Mouse (Mus musculus) MEL (cell line): ENCODE measurements around the gene Gpx5. TPM values are rescaled to one million over a fixed set of nuclear protein-coding genes. Genes with fewer than 3 reads are reported as not detected.

ENCODE experiments used
- DNase-seq: peaks from one replicate; pipeline ENCODE4 v3.0.0; 2011; ENCODE audit warnings: low read depth, low spot score
- H3K27ac ChIP-seq: 2 replicates; pipeline ENCODE4 v1.5.1; 2012; ENCODE audit warnings: low read depth, mild to moderate bottlenecking, control low read depth, low read length, moderate library complexity; ENCODE audit not compliant: control insufficient read depth
- H3K27me3 ChIP-seq, 2 experiments: fragments of 150-350 bp in 1 of 2; sonication (generic) in 1 of 2; 2 replicates each; pipeline ENCODE4 v1.6.1; 2012; ENCODE audit warnings: low read length in 2 of 2, mild to moderate bottlenecking in 2 of 2, improper control_type of control experiment in 1 of 2, moderate library complexity in 1 of 2; ENCODE audit not compliant: insufficient read depth in 2 of 2, control insufficient read depth in 1 of 2
- H3K36me3 ChIP-seq, 2 experiments: 2 replicates each; pipeline ENCODE4 v1.6.1; 2012 to 2014; ENCODE audit warnings: low read length in 2 of 2, improper control_type of control experiment in 1 of 2, inconsistent platforms in 1 of 2, mild to moderate bottlenecking in 1 of 2; ENCODE audit not compliant: insufficient read depth in 2 of 2, control insufficient read depth in 1 of 2
- H3K4me1 ChIP-seq, 2 experiments: fragments of 150-350 bp in 1 of 2; sonication (generic) in 1 of 2; 2 replicates each; pipeline ENCODE4 v1.6.1; 2012; ENCODE audit warnings: low read length in 2 of 2, improper control_type of control experiment in 1 of 2, mild to moderate bottlenecking in 1 of 2; ENCODE audit not compliant: insufficient read depth in 2 of 2, control insufficient read depth in 1 of 2
- H3K4me3 ChIP-seq, 2 experiments: fragments of 150-350 bp in 1 of 2; sonication (generic) in 1 of 2; 2 replicates each; pipeline ENCODE4 v1.5.1; 2012; ENCODE audit warnings: low read depth in 2 of 2, low read length in 2 of 2, mild to moderate bottlenecking in 2 of 2, moderate library complexity in 2 of 2, control low read depth in 1 of 2, improper control_type of control experiment in 1 of 2; ENCODE audit not compliant: control insufficient read depth in 1 of 2, insufficient read depth in 1 of 2
- H3K79me2 ChIP-seq: 2 replicates; pipeline ENCODE4 v1.6.1; 2012; ENCODE audit warnings: mild to moderate bottlenecking, low read length, moderate library complexity; ENCODE audit not compliant: control insufficient read depth, poor library complexity, insufficient read depth
- H3K9ac ChIP-seq: 2 replicates; pipeline ENCODE4 v1.6.1; 2012; ENCODE audit warnings: low read depth, mild to moderate bottlenecking, control low read depth, low read length, moderate library complexity; ENCODE audit not compliant: control insufficient read depth, poor library complexity, severe bottlenecking
- H3K9me3 ChIP-seq: fragments of 150-350 bp; sonication (generic); replicated peaks from 2 replicates; pipeline ENCODE4 v1.6.1; 2012; ENCODE audit warnings: mild to moderate bottlenecking, low read length, improper control_type of control experiment, moderate library complexity; ENCODE audit not compliant: insufficient read depth
- BHLHE40 ChIP-seq: IDR thresholded peaks from 2 replicates; pipeline ENCODE4 v1.6.1; 2012; ENCODE audit warnings: low read depth, mild to moderate bottlenecking, inconsistent platforms, low read length, improper control_type of control experiment, borderline replicate concordance
- CHD1 ChIP-seq: IDR thresholded peaks from 2 replicates; pipeline ENCODE4 v1.6.1; 2012; ENCODE audit warnings: low read depth, mild to moderate bottlenecking, inconsistent platforms, low read length, improper control_type of control experiment
- CHD2 ChIP-seq: IDR thresholded peaks from 2 replicates; pipeline ENCODE4 v1.6.1; 2011; ENCODE audit warnings: low read length, improper control_type of control experiment
- CTCF ChIP-seq, 3 experiments: IDR thresholded peaks in 2 of 3; conservative IDR thresholded peaks in 1 of 3; 2 replicates each; pipeline ENCODE4 v1.5.1; 2011 to 2012; ENCODE audit warnings: low read length in 3 of 3, low read depth in 2 of 3, mild to moderate bottlenecking in 2 of 3, improper control_type of control experiment in 1 of 3, inconsistent platforms in 1 of 3, mixed read lengths in 1 of 3, moderate library complexity in 1 of 3; ENCODE audit not compliant: control insufficient read depth in 1 of 3, insufficient read depth in 1 of 3, poor library complexity in 1 of 3, severe bottlenecking in 1 of 3
- E2F4 ChIP-seq: IDR thresholded peaks from 2 replicates; pipeline ENCODE4 v1.6.1; 2011; ENCODE audit warnings: low read depth, low read length, improper control_type of control experiment, borderline replicate concordance
- ELF1 ChIP-seq: IDR thresholded peaks from 2 replicates; pipeline ENCODE4 v1.6.1; 2014; ENCODE audit warnings: low read depth, mild to moderate bottlenecking, inconsistent platforms, low read length, improper control_type of control experiment, moderate library complexity
- EP300 ChIP-seq, 2 experiments: IDR thresholded peaks; 2 replicates each; pipeline ENCODE4 v1.6.1; 2011; ENCODE audit warnings: improper control_type of control experiment in 2 of 2, low read length in 2 of 2, low read depth in 1 of 2, mild to moderate bottlenecking in 1 of 2
- ETS1 ChIP-seq: IDR thresholded peaks from 2 replicates; pipeline ENCODE4 v1.6.1; 2012; ENCODE audit warnings: low read depth, mild to moderate bottlenecking, inconsistent platforms, low read length, improper control_type of control experiment, moderate library complexity
- GABPA ChIP-seq: IDR thresholded peaks from 2 replicates; pipeline ENCODE4 v1.6.1; 2012; ENCODE audit warnings: low read depth, mild to moderate bottlenecking, inconsistent platforms, low read length, improper control_type of control experiment, moderate library complexity
- GATA1 ChIP-seq: IDR thresholded peaks from 2 replicates; pipeline ENCODE4 v1.6.1; 2011; ENCODE audit warnings: low read depth, low read length, improper control_type of control experiment
- HCFC1 ChIP-seq: IDR thresholded peaks from 2 replicates; pipeline ENCODE4 v1.6.1; 2012; ENCODE audit warnings: low read depth, mild to moderate bottlenecking, inconsistent platforms, low read length, improper control_type of control experiment, moderate library complexity
- JUND ChIP-seq: IDR thresholded peaks from 2 replicates; pipeline ENCODE4 v1.6.1; 2011; ENCODE audit warnings: low read depth, mild to moderate bottlenecking, improper control_type of control experiment, low read length
- KAT2A ChIP-seq: conservative IDR thresholded peaks from 2 replicates; pipeline ENCODE4 v1.6.1; 2012; ENCODE audit warnings: low read depth, low read length, improper control_type of control experiment, inconsistent platforms
- MAFK ChIP-seq: IDR thresholded peaks from 2 replicates; pipeline ENCODE4 v1.6.1; 2011; ENCODE audit warnings: low read depth, mild to moderate bottlenecking, low read length, improper control_type of control experiment, borderline replicate concordance
- MAX ChIP-seq: IDR thresholded peaks from 2 replicates; pipeline ENCODE4 v1.6.1; 2011; ENCODE audit warnings: low read length, improper control_type of control experiment
- MEF2A ChIP-seq: IDR thresholded peaks from 2 replicates; pipeline ENCODE4 v1.6.1; 2014; ENCODE audit warnings: low read depth, mild to moderate bottlenecking, inconsistent platforms, low read length, improper control_type of control experiment; ENCODE audit not compliant: poor library complexity, insufficient replicate concordance, severe bottlenecking; ENCODE audit errors: extremely low read depth
- MXI1 ChIP-seq: IDR thresholded peaks from 2 replicates; pipeline ENCODE4 v1.6.1; 2011; ENCODE audit warnings: mild to moderate bottlenecking, low read depth, low read length, improper control_type of control experiment
- MYB ChIP-seq: IDR thresholded peaks from 2 replicates; pipeline ENCODE4 v1.6.1; 2011; ENCODE audit warnings: mild to moderate bottlenecking, low read depth, low read length, improper control_type of control experiment
- MYC ChIP-seq: IDR thresholded peaks from 2 replicates; pipeline ENCODE4 v1.6.1; 2011; ENCODE audit warnings: low read depth, mild to moderate bottlenecking, low read length, improper control_type of control experiment, moderate library complexity
- NELFE ChIP-seq: IDR thresholded peaks from 2 replicates; pipeline ENCODE4 v1.6.1; 2011; ENCODE audit warnings: low read depth, low read length, improper control_type of control experiment
- NRF1 ChIP-seq: IDR thresholded peaks from 2 replicates; pipeline ENCODE4 v1.6.1; 2014; ENCODE audit warnings: low read depth, mild to moderate bottlenecking, inconsistent platforms, low read length, improper control_type of control experiment, moderate library complexity; ENCODE audit not compliant: poor library complexity, insufficient read depth, severe bottlenecking
- POLR2A ChIP-seq, 2 experiments: IDR thresholded peaks; 2 replicates each; pipeline ENCODE4 v1.6.1; 2011 to 2012; ENCODE audit warnings: low read length in 2 of 2, mild to moderate bottlenecking in 2 of 2, control low read depth in 1 of 2, improper control_type of control experiment in 1 of 2, low read depth in 1 of 2, moderate library complexity in 1 of 2; ENCODE audit not compliant: control insufficient read depth in 1 of 2, insufficient read depth in 1 of 2, poor library complexity in 1 of 2
- POLR2AphosphoS2 ChIP-seq: IDR thresholded peaks from 2 replicates; pipeline ENCODE4 v1.6.1; 2011; ENCODE audit warnings: low read length, improper control_type of control experiment
- POLR2AphosphoS5 ChIP-seq: IDR thresholded peaks from 2 replicates; pipeline ENCODE4 v1.6.1; 2012; ENCODE audit warnings: low read depth, borderline replicate concordance, mild to moderate bottlenecking, inconsistent platforms, low read length, moderate library complexity, mixed read lengths
- RAD21 ChIP-seq: IDR thresholded peaks from 2 replicates; pipeline ENCODE4 v1.6.1; 2011; ENCODE audit warnings: mild to moderate bottlenecking, low read depth, low read length, improper control_type of control experiment
- RCOR1 ChIP-seq: IDR thresholded peaks from 2 replicates; pipeline ENCODE4 v1.6.1; 2012; ENCODE audit warnings: low read depth, mild to moderate bottlenecking, inconsistent platforms, low read length, improper control_type of control experiment
- SIN3A ChIP-seq: IDR thresholded peaks from 2 replicates; pipeline ENCODE4 v1.6.1; 2012; ENCODE audit warnings: low read length, improper control_type of control experiment, inconsistent platforms
- SMC3 ChIP-seq: IDR thresholded peaks from 2 replicates; pipeline ENCODE4 v1.6.1; 2011; ENCODE audit warnings: low read depth, low read length, improper control_type of control experiment
- TAL1 ChIP-seq: IDR thresholded peaks from 2 replicates; pipeline ENCODE4 v1.6.1; 2012; ENCODE audit warnings: mild to moderate bottlenecking, inconsistent platforms, low read length, moderate library complexity, mixed read lengths
- TBP ChIP-seq: IDR thresholded peaks from 2 replicates; pipeline ENCODE4 v1.8.0; 2011; ENCODE audit warnings: low read depth, low read length, improper control_type of control experiment
- TCF12 ChIP-seq: IDR thresholded peaks from 2 replicates; pipeline ENCODE4 v1.6.1; 2014; ENCODE audit warnings: low read depth, mild to moderate bottlenecking, inconsistent platforms, low read length, improper control_type of control experiment, moderate library complexity
- UBTF ChIP-seq: IDR thresholded peaks from 2 replicates; pipeline ENCODE4 v1.6.1; 2012; ENCODE audit warnings: low read depth, mild to moderate bottlenecking, inconsistent platforms, low read length, improper control_type of control experiment, moderate library complexity, borderline replicate concordance; ENCODE audit not compliant: insufficient read depth
- USF1 ChIP-seq: IDR thresholded peaks from 2 replicates; pipeline ENCODE4 v1.6.1; 2014; ENCODE audit warnings: low read depth, mild to moderate bottlenecking, inconsistent platforms, low read length, improper control_type of control experiment, moderate library complexity
- USF2 ChIP-seq, 2 experiments: IDR thresholded peaks; 2 replicates each; pipeline ENCODE4 v1.6.1; 2011 to 2012; ENCODE audit warnings: improper control_type of control experiment in 2 of 2, low read length in 2 of 2, borderline replicate concordance in 1 of 2, inconsistent platforms in 1 of 2, low read depth in 1 of 2, mild to moderate bottlenecking in 1 of 2; ENCODE audit not compliant: insufficient read depth in 1 of 2
- ZC3H11A ChIP-seq: IDR thresholded peaks from 2 replicates; pipeline ENCODE4 v1.6.1; 2012; ENCODE audit warnings: low read depth, mild to moderate bottlenecking, inconsistent platforms, low read length, improper control_type of control experiment
- ZKSCAN1 ChIP-seq: IDR thresholded peaks from 2 replicates; pipeline ENCODE4 v1.6.1; 2012; ENCODE audit warnings: low read depth, mild to moderate bottlenecking, inconsistent platforms, low read length, improper control_type of control experiment, moderate library complexity
- ZMIZ1 ChIP-seq: IDR thresholded peaks from 2 replicates; pipeline ENCODE4 v1.6.1; 2012; ENCODE audit warnings: low read depth, mild to moderate bottlenecking, inconsistent platforms, low read length, improper control_type of control experiment, moderate library complexity
- ZNF384 ChIP-seq: IDR thresholded peaks from 2 replicates; pipeline ENCODE4 v1.6.1; 2012; ENCODE audit warnings: low read depth, mild to moderate bottlenecking, inconsistent platforms, low read length, improper control_type of control experiment
- polyA plus RNA-seq, 2 experiments: library from polyadenylated mRNA; stranded (reverse) in 1 of 2; unstranded in 1 of 2; fragments of >175 nt in 1 of 2; fragments of >200 nt in 1 of 2; gene quantifications; 2 replicates each; pipeline versions ENCODE4 v1.2.1 to v1.2.4; 2012; ENCODE audit warnings: low replicate concordance in 2 of 2, low read depth in 1 of 2; ENCODE audit not compliant: insufficient read length in 2 of 2, insufficient read depth in 1 of 2, missing spikeins in 1 of 2
- total RNA-seq: library from RNA; depleted of rRNA; stranded (reverse); fragments of 300-350 nt; gene quantifications from 2 replicates; pipeline ENCODE4 v1.2.3, GENCODE M21; 2012

Gpx5 gene
- total and polyA plus RNA-seq, 3 experiments = not detected

DNA sequence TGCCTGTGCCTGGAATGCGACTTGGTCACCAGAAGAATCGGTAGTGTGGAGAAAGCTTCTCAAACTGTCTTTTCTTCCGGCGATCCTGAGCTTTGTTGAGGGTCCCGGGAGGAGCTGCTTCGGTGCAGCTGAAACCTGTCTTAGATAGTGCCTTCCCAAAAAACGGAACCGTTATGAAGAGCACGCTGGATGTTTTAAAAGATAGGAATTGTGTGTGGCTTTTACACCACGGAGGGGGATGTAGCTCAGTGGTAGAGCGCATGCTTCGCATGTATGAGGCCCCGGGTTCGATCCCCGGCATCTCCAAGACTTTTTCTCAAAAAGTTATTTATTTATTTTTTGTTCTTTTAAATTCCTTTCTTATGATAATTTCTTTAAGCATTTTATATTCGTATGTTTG, 38.5 kb downstream of the Gpx5 start:
- Histone ChIP-seq H3K4me3 (peak overlapping the region; percentile 62 to 77), H3K9ac (peak overlapping the region; percentile 52)
- peak; percentile 84 for DNase-seq
- TF ChIP-seq ETS1 = no peak
- TF ChIP-seq TCF12 = no peak
- no peak for TF ChIP-seq ZMIZ1
- TF ChIP-seq NELFE = no peak
- no peak for TF ChIP-seq JUND
- TF ChIP-seq NRF1 = peak; percentile 46
- TF ChIP-seq ELF1 = peak; percentile 75
- TF ChIP-seq MXI1 = no peak; the same call in 1 of the 2 replicates
- no peak for TF ChIP-seq USF1
- no peak for TF ChIP-seq TAL1
- no peak for TF ChIP-seq SMC3
- no peak for TF ChIP-seq MYC
- peak; percentile 56 for TF ChIP-seq KAT2A
- no peak for TF ChIP-seq MYB
- peak; percentile 100 for TF ChIP-seq TBP
- no peak for TF ChIP-seq HCFC1
- no peak for TF ChIP-seq CHD1
- TF ChIP-seq MAFK = peak; percentile 98
- no peak for TF ChIP-seq GATA1
- no peak for TF ChIP-seq POLR2AphosphoS2
- no peak for TF ChIP-seq GABPA
- TF ChIP-seq RCOR1 = no peak
- no peak for TF ChIP-seq USF2 (IDR thresholded peaks at IDR 0.05; ENCODE audit: borderline replicate concordance in 1 of 2, insufficient read depth in 1 of 2, low read depth in 1 of 2, low read length in 2 of 2)
- no peak for TF ChIP-seq EP300 (IDR thresholded peaks at IDR 0.05; ENCODE audit: low read depth in 1 of 2, low read length in 2 of 2)
- no peak for TF ChIP-seq CTCF (IDR thresholded peaks at IDR 0.05 in 2 of 3, conservative IDR thresholded peaks at IDR 0.05 in 1 of 3; ENCODE audit: control insufficient read depth in 1 of 3, insufficient read depth in 1 of 3, low read depth in 2 of 3, low read length in 3 of 3, poor library complexity in 1 of 3, severe bottlenecking in 1 of 3)
- TF ChIP-seq POLR2AphosphoS5 = no peak
- TF ChIP-seq POLR2A (IDR thresholded peaks at IDR 0.05; ENCODE audit: control insufficient read depth in 1 of 2, insufficient read depth in 1 of 2, low read depth in 1 of 2, low read length in 2 of 2, poor library complexity in 1 of 2) = no peak
- TF ChIP-seq MAX = no peak
- TF ChIP-seq SIN3A = peak; percentile 49; the same call in 1 of the 2 replicates
- TF ChIP-seq BHLHE40 = no peak
- no peak for TF ChIP-seq UBTF
- TF ChIP-seq E2F4 = peak; percentile 78; the same call in 1 of the 2 replicates
- no peak for TF ChIP-seq MEF2A
- TF ChIP-seq ZNF384 = no peak
- TF ChIP-seq RAD21 = no peak
- no peak for TF ChIP-seq CHD2
- no peak for TF ChIP-seq ZC3H11A
- TF ChIP-seq ZKSCAN1 = no peak

More for the DNA sequence above, 38.5 kb downstream of the Gpx5 start:
- no peaks in the 10 kb centered on the region for H3K79me2 ChIP-seq
- H3K9me3 ChIP-seq = no peaks in the 10 kb centered on the region
- H3K27ac ChIP-seq = no peak overlapping the region
- H3K27me3 ChIP-seq = no peaks in the 10 kb centered on the region
- H3K36me3 ChIP-seq = peaks cover 0 to 8% of the 10 kb centered on the region in 2 experiments; a peak in 2 of 4 replicates
- H3K4me1 ChIP-seq = peaks cover 0 to 4% of the 10 kb centered on the region in 2 experiments; a peak in 1 of 4 replicates
